Mouse (Mus musculus): ENCODE data around the gene Pdcl3.
"Not testable (repeated sequence)": the region's sequence is repeated elsewhere in the genome, so short reads cannot be mapped to it uniquely, and the experiment has no call there.

The Pdcl3 gene

GRCm38 (mm10) chr1:39017871-39018270 lies 32.5 kb downstream of the Pdcl3 start:
- in situ Hi-C loops (cut with MboI, MseI): no loop called here

GRCm38 (mm10) chr1:39025142-39025541 lies 39.7 kb downstream of the Pdcl3 start:
- in situ Hi-C loops (cut with MboI, MseI): loop anchor here (5.0 kb wide), 2 partner anchors 72 to 727 kb away; no protein-coding TSS in a partner anchor

GRCm38 (mm10) chr1:39025840-39026239 lies 40.4 kb downstream of the Pdcl3 start:
- in situ Hi-C loops (cut with MboI, MseI): loop anchor here (5.0 kb wide), 2 partner anchors 71 to 726 kb away; no protein-coding TSS in a partner anchor

GRCm38 (mm10) chr1:39029176-39029575 lies 43.8 kb downstream of the Pdcl3 start:
- in situ Hi-C loops (cut with MboI, MseI): loop anchor here (5.0 kb wide), 2 partner anchors 68 to 723 kb away; no protein-coding TSS in a partner anchor

- in situ Hi-C loops (cut with MboI, MseI): no loop called here
Observed at GRCm38 (mm10) chr1:39030108-39030507, 44.7 kb downstream of the Pdcl3 start.

GRCm38 (mm10) chr1:39035817-39036216 lies 50.4 kb downstream of the Pdcl3 start:
- in situ Hi-C loops (cut with MboI, MseI): no loop called here

GRCm38 (mm10) chr1:39042188-39042587 lies 56.8 kb downstream of the Pdcl3 start:
- in situ Hi-C loops (cut with MboI, MseI): no loop called here

GRCm38 (mm10) chr1:39044442-39044841 lies 59.0 kb downstream of the Pdcl3 start:
- in situ Hi-C loops (cut with MboI, MseI): not testable (repeated sequence)

GRCm38 (mm10) chr1:39046689-39047088 lies 61.3 kb downstream of the Pdcl3 start:
- in situ Hi-C loops (cut with MboI, MseI): no loop called here
